Mouse (Mus musculus) brain, embryonic 14.5 days (tissue): ENCODE results near the gene Bbc3.

ENCODE experiments used
- CTCF ChIP-seq: fragments of 200-500 bp; IDR thresholded peaks from 2 replicates; pipeline ENCODE4 v1.5.1; 2012; ENCODE audit warnings: inconsistent platforms, mild to moderate bottlenecking, moderate library complexity, borderline replicate concordance; ENCODE audit not compliant: insufficient read depth, insufficient read length; ENCODE audit errors: extremely low read depth
- POLR2A ChIP-seq: fragments of 200-500 bp; IDR thresholded peaks from 2 replicates; pipeline ENCODE4 v1.6.1; 2012; ENCODE audit warnings: mild to moderate bottlenecking, inconsistent platforms, borderline replicate concordance; ENCODE audit not compliant: poor library complexity, insufficient read depth, insufficient read length, severe bottlenecking; ENCODE audit errors: extremely low read depth

DNA sequence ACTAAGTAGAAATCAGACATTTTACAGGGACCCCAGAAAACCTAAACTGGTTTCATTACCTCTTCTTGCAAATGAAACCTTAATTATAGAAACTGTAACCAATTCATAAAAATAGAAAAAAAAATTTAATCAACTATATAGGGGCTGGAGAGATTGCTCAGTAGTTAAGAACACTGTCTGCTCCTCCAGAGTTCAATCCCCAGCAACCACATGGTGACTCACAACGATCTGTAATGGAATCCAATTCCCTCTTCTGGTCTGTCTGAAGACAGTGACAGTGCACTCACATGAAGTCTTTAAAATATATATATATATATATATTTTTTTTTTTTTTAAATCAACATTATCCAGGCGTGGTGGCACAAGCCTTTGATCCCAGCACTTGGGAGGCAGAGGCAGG, 21.2 kb upstream of the Bbc3 start:
- TF ChIP-seq CTCF (no peak), POLR2A (no peak)
